Mouse (Mus musculus): ENCODE measurements around the gene Il4. TPM values are rescaled to one million over a fixed set of nuclear protein-coding genes. Genes with fewer than 3 reads are reported as not detected.

Il4 gene
- polyA plus RNA-seq, 1 experiment, result not detected

DNA sequence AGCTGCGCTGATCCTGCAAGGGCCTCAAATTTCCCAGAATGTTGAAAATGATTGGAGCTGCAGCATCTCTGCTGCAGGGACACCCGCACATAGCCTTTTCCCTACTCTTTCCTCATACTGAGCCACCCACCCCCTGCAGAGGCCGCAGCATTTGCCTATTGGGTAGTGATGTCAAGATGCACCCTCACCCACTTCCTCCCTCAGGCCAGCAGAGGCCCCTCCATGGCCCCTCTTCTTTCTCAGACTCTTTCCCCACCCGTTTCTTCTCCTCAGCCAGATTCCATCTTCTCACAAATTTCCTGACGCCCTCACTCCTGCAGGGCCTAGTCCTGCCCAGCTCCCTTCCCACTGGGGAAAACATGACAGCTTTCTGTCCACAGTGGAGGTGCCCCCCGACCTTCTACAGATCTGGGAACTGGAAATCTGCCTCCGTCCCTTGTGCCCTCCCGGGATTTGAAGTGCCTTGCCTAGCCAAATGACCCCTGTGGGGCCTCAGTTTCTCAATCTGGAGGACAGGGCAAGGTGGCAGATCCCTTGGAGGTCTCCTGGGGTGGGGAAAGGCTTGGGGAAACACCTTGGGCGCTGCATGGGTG, 17.2 kb upstream of the Il4 start:
- TF ChIP-seq POLR2A (IDR thresholded peaks at IDR 0.05; ENCODE audit: borderline replicate concordance, insufficient read depth, low read length) (no peak), CTCF (IDR thresholded peaks at IDR 0.05; ENCODE audit: borderline replicate concordance, insufficient read depth, low read depth, low read length) (no peak)
- no peaks in the 10 kb centered on the region for H3K27me3 ChIP-seq (ENCODE audit: control insufficient read depth, insufficient read depth, low read length)
- peak overlapping the region; percentile 41 for H3K4me3 ChIP-seq (replicated peaks; ENCODE audit: insufficient read depth, low read depth, low read length)
- no peak overlapping the region for H3K27ac ChIP-seq (ENCODE audit: insufficient read depth, low read length)
- no peaks in the 10 kb centered on the region for H3K4me1 ChIP-seq (ENCODE audit: control insufficient read depth, insufficient read depth, low read length)
- 61% methylated on average over 9 of the region's 9 CpGs for WGBS
- DNase-seq, result no peak

DNA sequence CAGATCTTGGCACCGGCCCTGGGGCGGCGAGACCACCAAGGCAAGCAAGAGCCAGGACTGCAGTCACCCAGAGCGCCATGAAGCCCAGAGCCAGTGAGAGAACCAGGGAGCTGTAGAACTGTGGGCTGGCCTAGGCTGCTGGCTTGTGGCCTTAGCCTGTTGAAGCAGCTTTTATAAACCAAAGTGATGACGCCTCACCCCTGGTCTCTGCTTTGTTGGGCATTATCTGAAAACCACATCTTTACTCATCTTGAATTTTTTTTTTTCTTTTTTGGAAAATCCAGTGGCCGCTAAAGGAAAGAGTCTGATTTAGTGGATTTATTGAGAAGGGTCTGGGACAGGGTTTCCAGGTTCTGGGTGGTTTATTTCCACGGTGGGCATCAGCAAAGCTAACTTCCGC, 16.1 kb upstream of the Il4 start, which contains the start of gene Il13:
Gene Il13, minus strand, starts transcription at position 147 of the 400 bp plus-strand sequence.
- TF ChIP-seq CTCF (IDR thresholded peaks at IDR 0.05; ENCODE audit: borderline replicate concordance, insufficient read depth, low read depth, low read length), result no peak
- TF ChIP-seq POLR2A (IDR thresholded peaks at IDR 0.05; ENCODE audit: borderline replicate concordance, insufficient read depth, low read length), result no peak
- H3K27me3 ChIP-seq (ENCODE audit: control insufficient read depth, insufficient read depth, low read length), result no peaks in the 10 kb centered on the region
- H3K4me3 ChIP-seq (replicated peaks; ENCODE audit: insufficient read depth, low read depth, low read length), result no peak within 1 kb of the TSS
- no peaks in the 10 kb centered on the region for H3K4me1 ChIP-seq (ENCODE audit: control insufficient read depth, insufficient read depth, low read length)
- DNase-seq, result no peak
- H3K27ac ChIP-seq (ENCODE audit: insufficient read depth, low read length), result no peak within 1 kb of the TSS
- WGBS, result 92% methylated on average over 8 of the region's 8 CpGs

- TF ChIP-seq POLR2A (IDR thresholded peaks at IDR 0.05; ENCODE audit: borderline replicate concordance, insufficient read depth, low read length) (no peak), CTCF (IDR thresholded peaks at IDR 0.05; ENCODE audit: borderline replicate concordance, insufficient read depth, low read depth, low read length) (no peak)
- WGBS, result 30% methylated on average over 7 of the region's 7 CpGs
- H3K27ac ChIP-seq (ENCODE audit: insufficient read depth, low read length), result no peak overlapping the region
- no peaks in the 10 kb centered on the region for H3K4me1 ChIP-seq (ENCODE audit: control insufficient read depth, insufficient read depth, low read length)
- no peak for DNase-seq
- H3K27me3 ChIP-seq (ENCODE audit: control insufficient read depth, insufficient read depth, low read length), result no peaks in the 10 kb centered on the region
- no peak overlapping the region for H3K4me3 ChIP-seq (replicated peaks; ENCODE audit: insufficient read depth, low read depth, low read length)
Measured at GRCm38 (mm10) chr11:53633644-53634043, 15.2 kb upstream of the Il4 start.

DNA sequence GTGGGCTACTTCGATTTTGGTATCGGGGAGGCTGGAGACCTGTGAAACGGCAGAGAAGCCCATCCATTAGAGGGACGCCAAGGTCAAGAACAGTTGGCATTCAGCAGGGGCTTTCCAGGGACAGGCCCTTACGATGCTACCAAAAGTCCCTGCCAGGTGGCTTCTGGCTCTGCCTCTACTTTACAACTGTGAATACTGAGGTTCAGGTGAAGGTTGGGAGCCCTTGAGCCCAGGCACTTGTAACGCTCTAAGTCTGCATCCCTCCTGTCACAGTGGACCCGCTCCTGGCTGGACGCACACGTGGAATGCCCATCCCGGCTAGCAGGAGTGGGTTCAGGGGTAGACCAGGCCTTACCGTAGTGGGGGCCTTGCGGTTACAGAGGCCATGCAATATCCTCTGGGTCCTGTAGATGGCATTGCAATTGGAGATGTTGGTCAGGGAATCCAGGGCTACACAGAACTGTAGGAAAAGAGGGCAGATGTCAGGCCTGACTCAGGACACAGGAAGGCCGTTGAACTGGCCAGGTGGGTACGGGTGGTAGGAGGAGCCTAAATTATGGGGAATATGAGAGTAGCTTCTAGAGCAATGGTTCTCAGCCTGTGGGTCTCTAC, 13.8 kb upstream of the Il4 start:
- Histone ChIP-seq H3K4me3 (replicated peaks; ENCODE audit: insufficient read depth, low read depth, low read length) (no peak overlapping the region), H3K27me3 (ENCODE audit: control insufficient read depth, insufficient read depth, low read length) (no peaks in the 10 kb centered on the region), H3K4me1 (ENCODE audit: control insufficient read depth, insufficient read depth, low read length) (no peaks in the 10 kb centered on the region), H3K27ac (ENCODE audit: insufficient read depth, low read length) (no peak overlapping the region)
- WGBS, result 70% methylated on average over 14 of the region's 14 CpGs
- no peak for DNase-seq
- TF ChIP-seq CTCF (IDR thresholded peaks at IDR 0.05; ENCODE audit: borderline replicate concordance, insufficient read depth, low read depth, low read length) (peak; percentile 32; the same call in 1 of the 2 replicates), POLR2A (IDR thresholded peaks at IDR 0.05; ENCODE audit: borderline replicate concordance, insufficient read depth, low read length) (no peak)

DNA sequence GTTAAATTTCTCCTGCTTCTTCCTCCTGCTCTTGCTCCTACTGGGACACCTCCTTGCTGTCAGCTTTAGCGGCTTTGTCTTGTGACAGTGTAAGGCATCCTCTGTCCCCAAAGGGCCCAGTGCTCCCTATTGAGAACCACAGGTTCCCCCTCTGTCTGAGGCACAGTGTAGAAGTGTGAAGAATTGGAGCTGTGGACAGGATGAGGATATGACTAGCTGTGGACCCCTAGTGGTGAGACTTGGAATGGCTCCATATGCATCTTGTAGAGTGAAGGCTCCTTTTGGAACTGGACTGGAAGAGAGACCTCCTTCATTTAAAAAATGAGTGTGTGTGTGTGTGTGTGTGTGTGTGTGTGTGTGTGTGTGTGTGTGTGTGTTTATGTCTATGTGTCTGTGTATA, 9.4 kb upstream of the Il4 start:
- WGBS, result 14% methylated on average over 1 of the region's 1 CpGs
- peak; percentile 79 for TF ChIP-seq CTCF (IDR thresholded peaks at IDR 0.05; ENCODE audit: borderline replicate concordance, insufficient read depth, low read depth, low read length)
- no peak for TF ChIP-seq POLR2A (IDR thresholded peaks at IDR 0.05; ENCODE audit: borderline replicate concordance, insufficient read depth, low read length)
- peak; percentile 64 to 68 for DNase-seq

GRCm38 (mm10) chr11:53626802-53627373, 8.4 kb upstream of the Il4 start:
- WGBS, result 71% methylated on average over 17 of the region's 17 CpGs

More for the DNA sequence above, 9.4 kb upstream of the Il4 start:
- Histone ChIP-seq H3K27ac (ENCODE audit: insufficient read depth, low read length) (no peak overlapping the region), H3K4me1 (ENCODE audit: control insufficient read depth, insufficient read depth, low read length) (no peaks in the 10 kb centered on the region), H3K27me3 (ENCODE audit: control insufficient read depth, insufficient read depth, low read length) (no peaks in the 10 kb centered on the region), H3K4me3 (replicated peaks; ENCODE audit: insufficient read depth, low read depth, low read length) (no peak overlapping the region)

DNA sequence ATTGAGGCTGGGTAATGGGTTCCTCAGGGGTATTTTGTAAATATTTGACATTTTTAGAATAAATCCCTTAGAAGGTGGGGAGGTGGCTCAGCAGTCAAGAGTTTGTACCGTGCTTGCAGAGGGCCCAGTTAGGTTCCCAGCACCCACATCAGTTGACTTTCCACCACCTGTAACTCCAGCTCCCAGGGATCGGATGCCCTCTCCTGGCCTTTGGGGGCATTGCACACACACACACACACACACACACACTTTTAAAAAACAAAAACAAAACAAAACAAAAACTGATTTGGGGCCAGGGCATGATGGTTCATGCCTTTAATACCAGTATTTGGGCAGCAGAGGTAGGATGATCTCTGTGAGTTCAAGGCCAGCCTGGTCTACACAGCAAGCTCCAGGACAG, 5.7 kb upstream of the Il4 start:
- TF ChIP-seq CTCF (IDR thresholded peaks at IDR 0.05; ENCODE audit: borderline replicate concordance, insufficient read depth, low read depth, low read length) (no peak), POLR2A (IDR thresholded peaks at IDR 0.05; ENCODE audit: borderline replicate concordance, insufficient read depth, low read length) (no peak)
- Histone ChIP-seq H3K4me3 (replicated peaks; ENCODE audit: insufficient read depth, low read depth, low read length) (no peak overlapping the region), H3K27ac (ENCODE audit: insufficient read depth, low read length) (no peak overlapping the region), H3K27me3 (ENCODE audit: control insufficient read depth, insufficient read depth, low read length) (no peaks in the 10 kb centered on the region), H3K4me1 (ENCODE audit: control insufficient read depth, insufficient read depth, low read length) (no peaks in the 10 kb centered on the region)
- DNase-seq, result no peak
- WGBS, result 98% methylated on average over 2 of the region's 2 CpGs

More at GRCm38 (mm10) chr11:53626802-53627373, 8.4 kb upstream of the Il4 start:
- Histone ChIP-seq H3K4me3 (replicated peaks; ENCODE audit: insufficient read depth, low read depth, low read length) (no peak overlapping the region), H3K27me3 (ENCODE audit: control insufficient read depth, insufficient read depth, low read length) (no peaks in the 10 kb centered on the region), H3K27ac (ENCODE audit: insufficient read depth, low read length) (no peak overlapping the region), H3K4me1 (ENCODE audit: control insufficient read depth, insufficient read depth, low read length) (no peaks in the 10 kb centered on the region)
- no peak for DNase-seq
- TF ChIP-seq CTCF (IDR thresholded peaks at IDR 0.05; ENCODE audit: borderline replicate concordance, insufficient read depth, low read depth, low read length) (no peak), POLR2A (IDR thresholded peaks at IDR 0.05; ENCODE audit: borderline replicate concordance, insufficient read depth, low read length) (no peak)

DNA sequence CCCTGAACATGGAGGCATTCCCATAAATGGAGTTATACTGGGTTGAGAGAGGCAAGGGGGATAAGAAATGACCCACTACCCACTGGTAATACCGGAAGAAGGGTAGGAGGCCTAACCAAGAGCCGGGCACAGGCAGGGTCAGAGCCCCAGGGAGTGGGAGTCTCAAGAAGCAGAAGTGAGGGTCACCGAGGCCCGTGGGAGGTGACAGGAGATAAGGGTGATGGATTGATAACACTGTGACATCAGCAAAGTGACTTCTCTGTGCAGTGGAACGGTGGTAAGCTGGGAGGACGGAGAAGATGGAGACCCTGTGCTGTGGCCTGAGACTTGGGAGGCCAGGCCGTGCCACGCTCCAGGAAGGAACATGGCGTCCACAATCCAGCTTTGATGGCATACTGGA, 5.1 kb upstream of the Il4 start:
- WGBS, result 94% methylated on average over 9 of the region's 9 CpGs
- no peak for DNase-seq
- Histone ChIP-seq H3K4me1 (ENCODE audit: control insufficient read depth, insufficient read depth, low read length) (no peaks in the 10 kb centered on the region), H3K27me3 (ENCODE audit: control insufficient read depth, insufficient read depth, low read length) (no peaks in the 10 kb centered on the region), H3K4me3 (replicated peaks; ENCODE audit: insufficient read depth, low read depth, low read length) (no peak overlapping the region), H3K27ac (ENCODE audit: insufficient read depth, low read length) (no peak overlapping the region)
- TF ChIP-seq POLR2A (IDR thresholded peaks at IDR 0.05; ENCODE audit: borderline replicate concordance, insufficient read depth, low read length), result no peak
- TF ChIP-seq CTCF (IDR thresholded peaks at IDR 0.05; ENCODE audit: borderline replicate concordance, insufficient read depth, low read depth, low read length), result no peak
